Mouse (Mus musculus) limb, embryonic 12.5 days (tissue): ENCODE measurements around the gene Tbxas1. TPM values are rescaled to one million over a fixed set of nuclear protein-coding genes. Genes with fewer than 3 reads are reported as not detected.
A peak's percentile ranks its signal among the peaks of the same experiment; 100 is the strongest.

Source experiments
- ATAC-seq: fragments of 200-750 bp; cut with Nextera tagmentation; 2 replicates; pipeline ENCODE4 v1.8.0; 2017; ENCODE audit warnings: low read depth, moderate TSS enrichment; ENCODE audit not compliant: insufficient number of reproducible peaks, insufficient read depth, low FRiP score, low TSS enrichment
- H3K27ac ChIP-seq: fragments of 300-500 bp; sonication (generic); 2 replicates; pipeline ENCODE4 v1.5.1; 2016; ENCODE audit warnings: mild to moderate bottlenecking, moderate library complexity
- H3K27me3 ChIP-seq: fragments of 300-500 bp; sonication (generic); 2 replicates; pipeline ENCODE4 v1.6.1; 2016; ENCODE audit warnings: mild to moderate bottlenecking, moderate library complexity
- H3K36me3 ChIP-seq: fragments of 300-500 bp; sonication (generic); 2 replicates; pipeline ENCODE4 v1.6.1; 2016; ENCODE audit warnings: mild to moderate bottlenecking, moderate library complexity
- H3K4me1 ChIP-seq: fragments of 300-500 bp; sonication (generic); replicated peaks from 2 replicates; pipeline ENCODE4 v1.6.1; 2016
- H3K4me2 ChIP-seq: fragments of 300-500 bp; sonication (generic); 2 replicates; pipeline ENCODE4 v1.6.1; 2016; ENCODE audit warnings: mild to moderate bottlenecking, moderate library complexity
- H3K4me3 ChIP-seq: fragments of 300-500 bp; sonication (generic); replicated peaks from 2 replicates; pipeline ENCODE4 v1.5.1; 2016; ENCODE audit warnings: mild to moderate bottlenecking
- H3K9ac ChIP-seq: fragments of 300-500 bp; sonication (generic); replicated peaks from 2 replicates; pipeline ENCODE4 v1.6.1; 2016; ENCODE audit warnings: mild to moderate bottlenecking, moderate library complexity
- H3K9me3 ChIP-seq: fragments of 300-500 bp; sonication (generic); 2 replicates; pipeline ENCODE4 v1.6.1; 2016; ENCODE audit warnings: mild to moderate bottlenecking, moderate library complexity
- WGBS: fragments of 180-500 bp; shearing (Covaris S2); methylation state at CpG from one replicate; pipeline ENCODE4 v1.1.7; 2016; 5-methylcytosine and 5-hydroxymethylcytosine counted together
- polyA plus RNA-seq: library from polyadenylated mRNA; unstranded; fragments of >200 nt; fragmentation: Nextera tagmentation; extraction: Ambion mirVana; gene quantifications from 2 replicates; pipeline ENCODE4 v1.2.1, GENCODE M21; 2016

Gene Tbxas1
- polyA plus RNA-seq, 1 experiment from 2014 or later: 1.1 TPM

DNA sequence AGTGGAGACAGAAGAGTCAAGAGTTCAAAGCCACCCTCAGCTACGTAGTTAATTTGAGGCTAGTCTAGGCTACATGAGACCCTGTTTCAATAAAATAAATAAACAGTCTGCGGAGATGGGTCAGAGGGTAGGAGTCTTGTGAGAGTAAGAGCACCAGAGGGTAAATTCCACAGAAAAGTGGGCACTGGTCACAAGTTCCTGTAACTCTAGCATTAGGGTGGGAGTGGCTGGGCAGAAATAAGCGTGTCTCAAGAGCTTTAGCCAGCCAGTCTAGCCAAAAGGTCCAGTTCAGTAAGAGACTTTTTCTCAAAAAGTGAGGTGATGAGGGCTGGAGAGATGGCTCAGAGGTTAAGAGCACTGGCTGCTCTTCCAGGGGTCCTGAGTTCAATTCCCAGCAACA, 18.4 kb downstream of the Tbxas1 start:
- Histone ChIP-seq H3K9ac (no peak overlapping the region), H3K4me3 (no peak overlapping the region), H3K9me3 (no peaks in the 10 kb centered on the region), H3K4me2 (no peak overlapping the region), H3K36me3 (no peaks in the 10 kb centered on the region), H3K27ac (no peak overlapping the region), H3K4me1 (no peaks in the 10 kb centered on the region), H3K27me3 (no peaks in the 10 kb centered on the region)
- WGBS: 78% methylated on average over 3 of the region's 3 CpGs
- ATAC-seq: no peak

- H3K9ac ChIP-seq: no peak overlapping the region
Observed at GRCm38 (mm10) chr6:38900073-38900472, 24.9 kb downstream of the Tbxas1 start.

GRCm38 (mm10) chr6:38900479-38901126, 25.4 kb downstream of the Tbxas1 start:
- ATAC-seq: no peak
- Histone ChIP-seq H3K9ac (no peak overlapping the region), H3K36me3 (no peaks in the 10 kb centered on the region), H3K4me3 (no peak overlapping the region), H3K4me2 (no peak overlapping the region), H3K27me3 (no peaks in the 10 kb centered on the region), H3K9me3 (no peaks in the 10 kb centered on the region), H3K27ac (no peak overlapping the region), H3K4me1 (no peaks in the 10 kb centered on the region)
- 94% methylated on average over 4 of the region's 4 CpGs for WGBS

More at GRCm38 (mm10) chr6:38900073-38900472, 24.9 kb downstream of the Tbxas1 start:
- no peaks in the 10 kb centered on the region for H3K9me3 ChIP-seq
- no peaks in the 10 kb centered on the region for H3K4me1 ChIP-seq
- no peak overlapping the region for H3K4me2 ChIP-seq
- H3K27ac ChIP-seq: no peak overlapping the region
- ATAC-seq: no peak
- H3K36me3 ChIP-seq: no peaks in the 10 kb centered on the region
- 88% methylated on average over 4 of the region's 4 CpGs for WGBS
- no peaks in the 10 kb centered on the region for H3K27me3 ChIP-seq
- H3K4me3 ChIP-seq: no peak overlapping the region

DNA sequence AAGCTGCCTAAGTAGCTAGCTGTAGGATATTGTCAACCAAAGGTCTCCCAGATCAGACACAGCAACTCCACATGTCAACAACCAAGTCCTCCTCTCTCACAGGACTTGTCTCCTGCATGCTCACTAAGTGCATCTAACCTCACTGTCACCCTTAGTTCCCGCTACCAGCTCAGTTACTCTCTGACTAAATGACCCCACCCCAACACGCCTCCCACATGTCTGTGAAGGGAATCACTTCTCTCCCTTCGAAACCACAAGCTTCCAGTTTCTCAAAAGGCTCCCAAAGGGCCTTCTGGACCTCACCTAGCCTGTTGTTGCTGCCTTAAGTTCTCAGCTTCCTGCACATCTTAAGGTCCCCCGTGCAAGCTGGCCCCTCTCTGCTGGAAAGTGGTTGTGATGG, 25.9 kb downstream of the Tbxas1 start:
- Histone ChIP-seq H3K4me1 (no peaks in the 10 kb centered on the region), H3K4me2 (no peak overlapping the region), H3K36me3 (no peaks in the 10 kb centered on the region), H3K9ac (no peak overlapping the region), H3K4me3 (no peak overlapping the region), H3K27me3 (no peaks in the 10 kb centered on the region), H3K9me3 (no peaks in the 10 kb centered on the region), H3K27ac (no peak overlapping the region)
- WGBS: 84% methylated on average over 4 of the region's 4 CpGs
- ATAC-seq: no peak

DNA sequence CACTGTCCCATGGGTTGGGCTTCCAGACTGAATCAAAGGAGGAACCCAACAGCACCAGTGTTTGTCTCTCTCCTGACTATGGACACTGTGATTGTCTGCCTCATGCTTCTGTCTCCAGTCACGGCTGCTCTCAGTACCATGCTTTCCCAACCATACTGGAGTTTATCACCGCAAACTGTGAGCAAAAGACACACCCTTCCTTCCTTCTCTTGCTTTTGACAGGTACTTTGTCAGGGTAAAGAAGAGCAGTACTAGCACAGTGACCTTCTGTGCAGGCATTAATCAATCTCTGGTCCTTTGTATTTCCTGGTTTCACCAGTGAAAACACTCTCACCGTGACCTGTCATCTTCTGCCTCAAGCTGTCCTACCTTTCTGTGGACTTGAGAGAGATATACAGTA, 26.4 kb downstream of the Tbxas1 start:
- no peak for ATAC-seq
- Histone ChIP-seq H3K9me3 (no peaks in the 10 kb centered on the region), H3K27me3 (no peaks in the 10 kb centered on the region), H3K4me2 (no peak overlapping the region), H3K4me3 (no peak overlapping the region), H3K9ac (no peak overlapping the region), H3K36me3 (no peaks in the 10 kb centered on the region), H3K27ac (no peak overlapping the region), H3K4me1 (no peaks in the 10 kb centered on the region)
- 77% methylated on average over 3 of the region's 3 CpGs for WGBS

DNA sequence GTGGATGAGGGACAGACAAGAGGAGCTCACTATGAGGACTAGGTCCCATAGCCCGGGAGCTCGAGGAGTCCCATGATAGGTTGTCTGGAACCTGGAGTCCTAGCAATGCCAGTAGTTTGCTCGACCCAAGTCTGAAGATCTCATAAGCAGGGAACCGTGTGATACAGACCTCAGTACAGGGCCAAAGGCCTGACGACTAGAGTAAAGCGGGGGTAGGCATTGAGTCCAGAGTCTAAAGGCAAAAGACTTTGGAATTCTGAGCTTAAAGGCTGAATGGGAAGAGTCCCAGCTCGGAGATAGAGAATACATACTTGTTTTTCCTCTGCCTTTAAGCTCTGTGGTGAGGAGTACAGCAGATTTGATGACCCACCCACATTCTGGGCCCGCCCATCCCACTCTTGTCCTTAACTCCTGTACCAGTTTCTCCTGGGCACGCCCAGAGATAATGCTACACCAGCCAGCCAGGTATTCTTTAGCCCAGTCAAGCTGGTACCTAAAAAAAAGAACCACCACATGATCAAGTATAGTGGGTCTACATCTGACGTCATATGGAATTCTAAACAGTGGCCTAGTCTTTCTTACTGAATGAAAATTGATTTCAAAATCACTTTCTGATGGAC, 27.7 kb downstream of the Tbxas1 start:
- WGBS: 91% methylated on average over 10 of the region's 10 CpGs

GRCm38 (mm10) chr6:38906005-38906404, 30.8 kb downstream of the Tbxas1 start:
- no peak overlapping the region for H3K27ac ChIP-seq
- no peak for ATAC-seq
- 80% methylated on average over 6 of the region's 6 CpGs for WGBS
- H3K4me1 ChIP-seq: no peaks in the 10 kb centered on the region
- no peaks in the 10 kb centered on the region for H3K9me3 ChIP-seq
- H3K4me2 ChIP-seq: no peak overlapping the region
- H3K9ac ChIP-seq: no peak overlapping the region
- H3K27me3 ChIP-seq: no peaks in the 10 kb centered on the region
- H3K4me3 ChIP-seq: no peak overlapping the region
- H3K36me3 ChIP-seq: no peaks in the 10 kb centered on the region

More for the DNA sequence above, 27.7 kb downstream of the Tbxas1 start:
- Histone ChIP-seq H3K4me3 (no peak overlapping the region), H3K4me1 (no peaks in the 10 kb centered on the region), H3K27ac (no peak overlapping the region), H3K27me3 (no peaks in the 10 kb centered on the region), H3K9ac (no peak overlapping the region), H3K4me2 (no peak overlapping the region), H3K9me3 (no peaks in the 10 kb centered on the region), H3K36me3 (no peaks in the 10 kb centered on the region)
- ATAC-seq: no peak

DNA sequence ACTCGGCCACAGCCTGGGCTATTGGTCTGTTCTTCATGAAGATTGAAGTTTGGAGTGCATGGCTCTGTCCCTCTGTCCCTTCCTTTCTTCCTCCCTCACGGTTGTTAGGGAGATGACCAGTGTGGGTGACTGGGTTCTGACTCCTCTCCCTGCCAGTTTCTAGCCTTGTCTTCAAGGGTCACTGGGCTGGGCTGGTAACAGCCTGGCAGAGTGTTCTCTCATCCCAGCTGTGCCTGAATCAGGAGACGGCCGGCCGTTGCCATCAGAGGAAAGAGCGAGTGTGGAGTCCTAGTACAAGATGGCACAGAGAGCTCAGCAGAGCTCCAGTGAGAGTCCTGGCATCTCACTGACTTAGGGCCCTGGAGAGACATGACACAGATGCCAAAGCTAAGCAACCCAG, 33.2 kb downstream of the Tbxas1 start:
- no peaks in the 10 kb centered on the region for H3K4me1 ChIP-seq
- ATAC-seq: no peak
- no peak overlapping the region for H3K27ac ChIP-seq
- H3K27me3 ChIP-seq: no peaks in the 10 kb centered on the region
- H3K4me2 ChIP-seq: no peak overlapping the region
- no peaks in the 10 kb centered on the region for H3K36me3 ChIP-seq
- WGBS: 85% methylated on average over 6 of the region's 6 CpGs
- no peak overlapping the region for H3K9ac ChIP-seq
- H3K4me3 ChIP-seq: no peak overlapping the region
- H3K9me3 ChIP-seq: no peaks in the 10 kb centered on the region

GRCm38 (mm10) chr6:38910828-38911559, 35.8 kb downstream of the Tbxas1 start:
- Histone ChIP-seq H3K9ac (no peak overlapping the region), H3K27me3 (peaks cover 2% of the 10 kb centered on the region; the same call in 1 of the 2 replicates), H3K36me3 (no peaks in the 10 kb centered on the region), H3K4me3 (no peak overlapping the region), H3K4me2 (no peak overlapping the region), H3K27ac (no peak overlapping the region), H3K4me1 (peaks cover 6% of the 10 kb centered on the region), H3K9me3 (no peaks in the 10 kb centered on the region)
- WGBS: 66% methylated on average over 3 of the region's 3 CpGs
- peak; percentile 23; the same call in 1 of the 2 replicates for ATAC-seq

- no peaks in the 10 kb centered on the region for H3K36me3 ChIP-seq
- H3K9ac ChIP-seq: no peak overlapping the region
- H3K27me3 ChIP-seq: peaks cover 2% of the 10 kb centered on the region; the same call in 1 of the 2 replicates
- ATAC-seq: no peak
- peaks cover 6% of the 10 kb centered on the region for H3K4me1 ChIP-seq
- no peak overlapping the region for H3K4me2 ChIP-seq
- no peak overlapping the region for H3K4me3 ChIP-seq
- no peak overlapping the region for H3K27ac ChIP-seq
- H3K9me3 ChIP-seq: no peaks in the 10 kb centered on the region
Observed at GRCm38 (mm10) chr6:38912121-38912660, 37.0 kb downstream of the Tbxas1 start.

DNA sequence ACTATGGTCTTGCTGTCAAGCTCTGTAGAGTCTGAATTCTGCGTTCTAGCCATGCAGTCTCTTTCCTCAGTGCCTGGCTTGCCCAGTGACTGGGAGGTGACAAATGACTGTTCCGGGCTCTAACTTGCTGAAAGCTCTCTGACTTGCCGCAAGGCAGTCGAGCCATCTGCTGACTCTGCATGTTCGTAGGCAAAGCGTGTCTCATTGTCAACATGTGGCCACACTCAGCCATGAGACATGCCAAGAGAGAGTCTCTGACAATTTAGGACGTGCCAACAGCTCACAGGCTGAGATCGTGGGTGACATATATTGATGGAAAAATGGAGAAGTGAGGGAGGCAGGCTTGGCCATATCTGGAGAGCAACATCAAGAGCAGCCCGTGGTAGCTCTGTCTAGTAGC, 37.6 kb downstream of the Tbxas1 start:
- ATAC-seq: no peak
- Histone ChIP-seq H3K9ac (no peak overlapping the region), H3K4me3 (no peak overlapping the region), H3K9me3 (no peaks in the 10 kb centered on the region), H3K4me1 (peaks cover 6% of the 10 kb centered on the region), H3K27ac (no peak overlapping the region), H3K36me3 (no peaks in the 10 kb centered on the region), H3K27me3 (peaks cover 2% of the 10 kb centered on the region; the same call in 1 of the 2 replicates), H3K4me2 (no peak overlapping the region)
- WGBS: 83% methylated on average over 9 of the region's 9 CpGs
